Mouse (Mus musculus) bone marrow, adult 2 months (tissue): ENCODE results near the gene Gm42906.

ENCODE experiments used
- CTCF ChIP-seq: fragments of 200-500 bp; IDR thresholded peaks from 2 replicates; pipeline ENCODE4 v1.5.1; 2011; ENCODE audit warnings: low read length, control low read depth; ENCODE audit not compliant: control insufficient read depth, insufficient read depth
- POLR2A ChIP-seq: fragments of 200-500 bp; IDR thresholded peaks from 2 replicates; pipeline ENCODE4 v1.6.1; 2011; ENCODE audit warnings: low read depth, mild to moderate bottlenecking, control low read depth, low read length, borderline replicate concordance; ENCODE audit not compliant: control insufficient read depth

DNA sequence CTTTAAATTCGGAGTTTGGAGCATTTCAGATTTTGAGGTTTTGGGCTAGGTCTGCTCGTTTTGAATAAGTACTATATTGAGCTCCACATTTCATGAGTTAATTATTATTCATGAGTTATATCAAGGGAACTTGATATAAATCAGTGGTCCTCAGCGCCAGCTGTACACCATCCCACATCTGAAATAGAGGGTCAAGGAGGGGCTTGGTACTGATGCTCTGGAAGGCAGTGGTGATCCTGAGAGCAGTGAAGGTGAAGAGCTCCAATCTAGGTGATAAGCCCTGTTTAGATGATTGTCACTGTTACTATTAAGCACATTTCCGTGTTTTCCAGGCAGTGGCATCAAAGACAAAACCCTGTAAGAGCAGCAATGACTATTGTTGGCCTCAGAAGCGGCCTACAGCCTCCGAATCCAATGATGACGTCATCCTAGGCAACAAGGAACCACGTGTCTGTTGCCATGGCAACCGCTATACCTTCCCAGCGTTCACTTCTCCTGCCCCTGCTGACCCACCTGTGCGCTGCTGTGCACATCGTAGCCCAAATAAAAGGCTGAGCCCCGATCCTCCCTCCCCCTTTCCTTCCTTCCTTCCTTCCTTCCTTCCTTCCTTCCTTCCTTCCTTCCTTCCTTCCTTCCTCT, 199.5 kb downstream of the Gm42906 start:
- TF ChIP-seq POLR2A: no peak
- TF ChIP-seq CTCF: no peak
